Mouse (Mus musculus) brain, adult 2 months (tissue): ENCODE data around the gene Enpp6.

Experiments
- DNase-seq: peaks from one replicate; pipeline ENCODE4 v3.0.0; 2011; ENCODE audit warnings: low read depth, low spot score

Gene Enpp6

DNA sequence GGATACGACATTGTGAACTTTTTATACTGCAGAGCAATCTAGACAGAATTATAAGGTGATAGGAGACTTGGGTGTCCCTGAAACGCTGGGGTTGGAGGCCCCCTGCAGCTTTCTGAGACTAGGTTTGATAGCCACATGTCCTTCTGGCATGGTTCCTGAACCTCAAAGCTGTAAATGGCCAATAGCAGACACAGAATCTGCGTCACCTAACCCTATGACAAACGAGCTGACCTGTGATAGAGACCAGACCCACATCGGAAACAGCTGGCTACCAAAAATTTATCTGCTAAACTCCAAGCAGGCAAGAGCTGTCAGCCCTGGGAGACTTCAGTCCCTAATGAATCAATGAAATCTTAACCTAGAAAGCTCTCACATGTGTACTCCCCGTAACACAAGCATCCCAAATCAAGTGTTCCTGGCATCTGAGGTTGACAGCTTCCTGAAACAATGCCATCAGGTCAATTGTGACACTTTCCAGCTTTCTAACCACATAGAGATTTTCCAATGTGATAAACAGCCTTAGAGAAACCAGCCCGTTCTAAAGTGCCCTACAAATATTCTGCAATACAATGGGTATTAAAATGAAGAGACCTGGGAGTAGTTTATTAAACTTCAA, 74.5 kb downstream of the Enpp6 start:
- DNase-seq = no peak

DNA sequence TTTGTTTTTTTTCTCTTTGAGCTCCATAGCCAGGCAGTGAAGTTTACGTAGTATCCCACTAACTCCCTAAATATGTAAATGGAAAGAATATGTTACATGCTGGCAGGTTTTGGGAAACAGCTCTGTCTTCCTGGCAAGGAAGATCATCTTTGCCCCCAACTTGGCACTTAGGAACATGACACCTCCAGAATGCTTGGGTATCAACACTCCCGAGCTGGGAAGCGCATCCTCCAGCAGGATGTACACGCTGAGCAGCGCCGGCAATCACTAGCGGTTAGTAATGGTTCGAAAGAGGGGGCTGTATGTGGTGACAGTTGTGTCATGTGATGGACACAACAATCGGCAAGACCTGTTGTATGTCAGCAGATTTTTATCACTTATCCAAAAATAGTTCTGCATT, 80.4 kb downstream of the Enpp6 start:
- DNase-seq = peak; percentile 10

DNA sequence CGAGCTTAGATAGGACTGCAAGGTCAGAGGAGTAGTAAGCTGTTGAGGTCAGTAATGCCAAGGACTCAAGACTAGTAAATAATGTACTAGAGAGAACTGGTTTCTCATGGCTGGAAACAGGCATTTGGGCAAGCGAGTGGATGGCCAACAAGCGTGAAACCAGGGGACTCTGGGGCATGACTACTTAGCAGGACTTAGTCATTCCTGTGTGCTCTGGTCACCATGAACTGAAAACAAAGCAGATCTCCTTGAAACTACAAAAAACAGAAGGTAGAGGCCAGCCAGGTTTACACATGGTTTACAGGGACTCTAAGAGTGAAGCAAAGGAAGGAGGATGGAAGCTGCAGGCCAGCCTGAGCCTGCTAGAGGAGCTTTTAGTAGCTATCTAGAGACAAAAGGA, 82.9 kb downstream of the Enpp6 start:
- no peak for DNase-seq

DNA sequence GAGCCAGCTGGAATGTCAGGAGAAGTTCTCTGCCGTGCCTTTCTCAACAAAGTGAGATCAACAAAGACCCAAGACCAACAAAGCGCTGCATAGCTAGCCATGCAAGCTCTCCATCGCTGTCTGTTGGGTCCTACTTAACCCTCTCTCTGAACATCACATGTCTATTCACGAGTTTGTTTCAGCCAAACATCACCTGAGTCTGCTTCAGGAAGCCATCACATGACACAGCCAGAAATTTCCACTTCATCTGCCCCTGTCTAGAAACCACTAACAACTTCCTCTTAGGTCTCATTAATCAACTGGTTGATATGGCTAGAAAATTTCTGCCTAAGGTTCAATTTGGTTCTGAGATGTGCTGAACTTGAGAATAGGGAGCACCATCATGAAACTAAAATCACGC, 85.3 kb downstream of the Enpp6 start:
- DNase-seq = no peak

DNA sequence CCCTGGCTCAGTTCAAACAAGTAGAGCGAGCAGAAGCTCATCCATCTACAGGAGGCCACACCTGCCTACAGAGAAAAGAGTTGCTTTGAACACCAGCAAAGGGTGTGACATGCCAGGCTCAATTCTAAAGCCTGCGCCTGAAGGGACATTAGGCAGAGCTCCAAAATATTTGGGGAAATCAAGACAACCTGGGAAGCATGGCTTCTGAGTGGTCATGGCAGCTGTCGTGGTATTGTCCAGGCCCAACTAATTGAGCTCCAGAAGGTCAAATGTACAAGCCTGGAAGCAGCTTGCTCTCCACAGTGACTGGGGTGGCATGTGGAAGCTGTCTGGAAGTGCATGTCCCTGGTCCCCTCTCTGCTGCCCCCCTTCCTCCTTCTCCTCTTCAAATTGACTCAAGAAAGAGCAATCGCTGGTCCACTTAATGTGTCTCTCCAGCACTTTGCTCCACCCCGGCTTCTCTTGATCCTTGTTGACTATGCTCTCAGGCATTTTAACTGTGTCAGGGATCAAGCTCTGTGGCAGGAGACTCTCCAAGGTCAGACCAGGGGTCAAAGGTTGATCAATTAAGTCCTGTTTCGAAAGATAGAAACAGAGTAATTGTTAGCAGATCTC, 89.4 kb downstream of the Enpp6 start:
- no peak for DNase-seq

DNA sequence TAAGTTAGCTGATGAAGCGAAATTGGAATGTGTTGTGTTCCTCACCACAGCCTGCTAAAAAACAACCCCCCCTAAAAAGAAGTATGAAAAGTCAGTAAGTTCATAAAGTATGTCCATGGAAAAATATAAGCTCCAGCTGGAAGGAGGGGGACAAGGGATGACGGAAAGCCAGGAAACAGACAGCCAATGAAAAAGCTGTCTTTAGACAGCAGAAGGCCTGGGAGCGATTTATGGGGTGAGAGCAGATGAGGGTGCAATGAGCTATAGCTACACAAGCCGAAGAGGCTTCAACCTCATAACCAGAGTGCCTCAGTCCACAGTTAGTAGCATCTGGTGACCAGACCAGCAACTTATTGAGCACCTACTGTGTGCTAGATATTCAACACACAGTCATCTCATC, 93.3 kb downstream of the Enpp6 start:
- DNase-seq = no peak

DNA sequence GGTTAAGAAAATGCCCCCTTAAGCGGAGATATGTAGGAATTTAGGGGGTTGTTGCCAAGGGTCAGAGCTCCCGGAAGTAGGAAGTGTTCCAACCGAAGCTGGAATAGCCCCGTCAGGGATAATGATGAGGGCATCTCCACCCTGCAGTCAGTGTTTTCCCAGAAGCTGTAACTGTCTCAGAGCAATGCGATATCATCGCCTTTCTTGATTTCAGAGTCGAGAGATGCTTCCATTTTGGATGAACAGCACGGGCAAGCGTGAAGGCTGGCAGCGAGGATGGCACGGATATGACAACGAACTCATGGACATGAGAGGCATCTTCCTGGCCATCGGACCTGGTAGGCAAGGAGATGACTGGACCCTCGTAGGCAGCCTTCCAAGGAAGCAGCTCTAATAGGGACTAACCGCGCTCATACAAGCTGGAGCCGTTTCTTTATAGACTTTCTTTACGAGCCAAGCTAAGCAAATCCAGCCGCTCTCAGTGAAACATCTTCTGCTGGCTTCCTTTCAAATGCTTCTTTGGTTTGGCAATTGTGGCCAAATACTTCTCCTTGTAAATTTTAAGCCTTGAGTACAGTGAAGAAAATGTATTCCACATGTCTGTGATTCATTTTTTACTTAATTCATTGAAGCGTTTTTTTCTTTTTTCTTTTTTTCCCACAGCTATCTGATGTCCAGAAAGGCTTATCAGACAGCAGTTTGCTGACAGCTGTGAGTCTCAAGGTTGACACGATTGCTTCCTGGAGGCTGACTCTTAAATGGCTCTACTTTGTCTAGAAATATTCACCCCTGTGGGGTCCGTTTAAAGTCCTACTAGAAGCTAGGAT, 95.7 kb downstream of the Enpp6 start:
- DNase-seq = peak; percentile 44

DNA sequence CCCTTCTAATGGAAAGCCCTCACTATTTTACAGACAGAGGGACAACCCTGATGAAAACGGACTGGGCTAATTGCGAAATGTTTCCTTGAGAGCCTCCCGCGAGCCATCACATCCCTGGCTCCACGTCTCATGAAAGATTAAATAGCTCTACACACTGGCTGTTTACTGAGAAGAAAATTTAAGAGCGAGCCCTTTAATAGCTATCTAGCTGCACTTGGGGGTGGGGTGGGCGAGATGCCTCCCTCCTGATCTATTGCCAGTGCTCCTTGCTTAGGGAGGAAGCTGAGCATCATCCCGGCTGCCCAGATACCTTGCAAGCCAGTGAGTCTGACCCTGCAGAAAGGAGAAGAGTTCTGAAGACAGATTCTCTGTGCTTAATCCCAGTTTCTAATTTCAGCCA, 103.3 kb downstream of the Enpp6 start:
- DNase-seq = no peak

DNA sequence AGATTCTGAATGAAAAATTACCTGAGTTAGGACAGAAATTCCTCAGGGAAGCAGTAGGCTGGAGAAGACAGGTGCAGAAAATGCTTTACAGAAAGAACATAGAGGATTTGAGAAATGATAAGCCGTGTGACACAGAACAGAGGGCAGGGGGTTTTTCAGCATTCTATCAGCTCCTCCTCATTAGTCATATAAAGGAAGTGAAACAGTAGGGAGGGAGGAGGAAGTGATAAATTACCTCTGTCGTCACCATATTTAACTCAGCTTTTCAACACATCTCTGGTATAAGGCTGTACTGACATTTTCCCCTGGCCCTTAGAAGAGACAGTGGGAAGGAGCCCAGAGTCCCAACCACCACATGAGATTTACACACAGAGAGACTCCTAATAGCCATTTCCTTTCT, 118.9 kb downstream of the Enpp6 start:
- DNase-seq = no peak

DNA sequence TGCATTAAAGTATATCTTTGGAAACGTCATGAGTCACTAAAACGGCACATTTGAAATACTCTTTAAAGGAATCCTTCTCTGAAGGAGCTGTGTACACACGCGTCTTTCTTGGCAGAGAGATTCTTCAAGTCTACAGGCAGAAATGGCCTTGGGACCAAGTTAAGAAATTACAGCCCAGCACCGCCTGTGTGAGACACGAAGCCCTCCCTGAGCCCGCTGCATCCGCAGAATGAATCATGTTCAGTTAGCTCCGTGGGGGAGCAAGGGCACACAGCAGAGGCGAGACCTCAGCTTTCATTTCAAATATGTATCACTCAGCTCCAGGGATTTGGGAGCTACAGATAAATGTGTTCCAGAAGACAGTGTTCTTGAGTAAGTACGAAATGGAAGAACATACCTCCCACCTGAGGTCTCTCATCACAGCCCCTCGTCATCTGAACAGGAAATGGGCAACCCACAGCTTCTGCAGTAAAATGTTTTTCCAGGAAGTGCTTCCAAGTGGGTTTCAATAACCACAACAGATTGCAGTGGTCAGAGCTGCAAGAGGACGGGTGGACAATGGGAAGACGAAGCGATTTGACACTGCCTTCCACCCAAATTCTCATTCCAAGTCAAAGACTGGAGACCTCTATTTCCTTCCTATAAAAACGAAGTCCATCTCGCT, 127.6 kb downstream of the Enpp6 start:
- DNase-seq = peak; percentile 50

DNA sequence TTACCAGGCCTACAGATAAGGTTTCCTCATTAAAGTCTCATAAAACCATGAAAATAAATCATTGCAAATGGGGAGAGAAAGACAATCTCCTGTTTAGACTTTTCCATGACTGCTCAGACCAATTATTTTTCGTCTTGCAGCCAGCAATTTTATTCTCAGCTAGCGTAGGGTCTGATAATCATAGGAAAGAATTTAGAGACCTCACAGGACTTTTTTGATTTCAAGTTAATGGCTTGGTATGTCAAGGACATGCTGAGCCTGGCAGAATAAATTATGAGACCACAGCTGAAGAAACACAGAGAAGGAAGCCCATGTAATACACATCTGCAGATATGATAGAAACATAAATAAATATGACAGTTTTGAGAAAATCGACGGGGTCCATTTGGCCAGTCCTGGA, 130.6 kb downstream of the Enpp6 start:
- no peak for DNase-seq

DNA sequence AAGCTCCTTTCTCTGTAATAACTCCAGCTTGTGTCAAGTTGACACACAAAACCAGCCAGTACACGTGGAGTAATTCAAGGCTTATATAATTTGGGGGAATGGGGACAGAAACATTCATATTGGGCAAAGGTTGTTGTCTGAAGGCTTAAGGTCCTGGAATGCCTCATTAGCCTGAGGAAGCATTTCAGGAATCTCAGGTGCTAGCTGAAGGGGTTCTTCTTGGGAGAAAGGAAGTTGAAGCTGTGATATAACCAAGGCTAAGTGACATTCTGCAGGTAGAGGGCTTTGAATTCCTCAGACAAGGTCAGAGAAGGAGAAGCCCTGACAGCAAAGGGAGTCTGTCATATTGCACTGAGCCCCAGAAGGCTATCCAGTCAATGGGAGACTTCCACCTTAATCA, 133.2 kb downstream of the Enpp6 start:
- DNase-seq = no peak

DNA sequence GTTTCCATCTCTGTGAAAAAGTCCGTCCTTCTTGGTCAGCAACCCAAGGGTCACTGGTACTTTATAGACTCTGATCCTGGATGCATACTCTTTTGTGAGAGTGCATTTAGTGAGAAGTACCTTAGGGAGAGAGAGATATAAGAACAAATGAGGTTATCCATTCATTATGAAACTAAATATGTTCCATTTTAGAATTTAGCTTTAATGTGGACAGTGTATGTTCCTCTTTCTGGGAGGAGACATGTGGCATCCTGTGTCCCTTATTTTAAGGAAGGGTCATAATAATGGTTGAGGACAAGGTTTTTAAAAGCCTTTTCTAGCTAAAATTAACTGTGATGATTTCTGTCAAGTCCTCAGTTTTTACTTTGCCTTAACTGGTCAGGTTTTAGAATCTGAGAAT, 142.2 kb downstream of the Enpp6 start:
- DNase-seq = no peak

DNA sequence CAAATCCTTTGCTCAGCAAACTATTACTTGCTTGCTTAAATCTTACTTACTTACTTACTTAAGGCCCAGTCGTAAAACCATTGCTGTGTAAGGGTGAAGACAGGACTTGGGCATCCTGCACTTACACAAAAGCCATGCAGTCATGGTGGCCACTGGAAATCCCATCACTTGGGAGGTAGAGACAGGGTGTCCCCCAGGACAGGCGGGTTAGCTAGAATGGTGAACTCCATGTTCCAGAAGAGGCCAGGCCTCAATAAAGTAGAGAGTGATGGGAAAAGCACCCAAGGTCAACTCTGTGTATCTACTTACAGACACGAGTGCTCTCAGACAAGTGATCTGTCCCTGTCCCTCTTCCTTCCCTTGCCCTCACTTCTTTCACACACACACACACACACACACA, 146.7 kb downstream of the Enpp6 start:
- no peak for DNase-seq

DNA sequence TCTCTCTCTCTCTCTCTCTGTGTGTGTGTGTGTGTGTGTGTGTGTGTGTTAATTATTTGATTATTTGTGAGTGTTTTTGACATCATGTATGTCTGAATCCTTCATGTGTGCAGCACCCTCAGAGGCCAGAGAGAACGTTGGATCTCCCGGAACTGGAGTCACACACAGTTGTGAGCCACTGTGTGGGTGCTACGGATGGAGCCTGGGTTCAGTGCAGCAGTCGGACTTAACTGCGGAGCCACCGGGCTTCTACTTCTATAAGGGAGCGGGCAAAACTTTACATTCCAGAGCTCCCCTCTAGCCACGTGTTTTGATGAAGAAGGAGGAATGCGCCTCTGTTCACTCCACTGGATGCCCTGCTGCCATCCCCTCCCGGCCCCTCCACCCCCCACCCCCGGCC, 148.0 kb downstream of the Enpp6 start:
- DNase-seq = no peak

DNA sequence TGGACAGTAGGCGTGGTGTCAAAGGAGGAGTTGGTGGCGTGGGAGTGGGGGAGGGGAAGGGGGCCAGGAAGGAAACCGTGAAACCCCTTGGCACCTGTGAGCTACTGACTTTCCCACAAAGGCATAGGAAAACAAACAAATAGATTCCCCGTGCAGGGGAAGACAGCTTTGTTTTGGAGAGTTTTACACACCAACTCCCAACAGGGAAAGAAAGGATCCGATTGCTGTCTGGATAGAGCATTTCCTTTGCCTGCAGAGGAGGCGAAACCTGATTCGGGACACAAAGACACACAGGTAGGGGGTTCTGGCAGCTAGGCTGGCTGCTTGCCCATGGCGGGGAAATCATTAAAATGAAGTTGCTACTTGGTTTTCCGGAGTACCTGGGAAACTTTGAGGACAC, 148.9 kb downstream of the Enpp6 start:
- no peak for DNase-seq

DNA sequence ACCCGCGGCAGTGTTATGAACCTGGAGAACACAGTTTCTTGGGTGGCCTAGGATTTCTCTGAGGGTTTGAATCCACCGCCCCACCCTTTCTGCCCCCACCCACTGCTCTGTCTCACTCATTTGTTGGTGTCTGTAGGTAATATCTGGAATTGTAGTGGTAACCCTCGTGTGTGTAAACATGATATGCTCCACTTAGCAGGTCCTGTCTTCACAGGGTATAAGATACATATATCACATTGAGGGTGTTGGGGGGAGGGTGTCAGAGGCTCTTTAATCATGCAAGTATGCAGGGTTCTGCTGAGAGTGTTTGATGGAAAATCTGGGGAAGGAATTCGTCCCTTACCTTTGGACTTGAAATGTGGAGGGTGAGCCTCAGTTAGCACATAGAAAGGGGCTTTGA, 149.4 kb downstream of the Enpp6 start:
- no peak for DNase-seq

DNA sequence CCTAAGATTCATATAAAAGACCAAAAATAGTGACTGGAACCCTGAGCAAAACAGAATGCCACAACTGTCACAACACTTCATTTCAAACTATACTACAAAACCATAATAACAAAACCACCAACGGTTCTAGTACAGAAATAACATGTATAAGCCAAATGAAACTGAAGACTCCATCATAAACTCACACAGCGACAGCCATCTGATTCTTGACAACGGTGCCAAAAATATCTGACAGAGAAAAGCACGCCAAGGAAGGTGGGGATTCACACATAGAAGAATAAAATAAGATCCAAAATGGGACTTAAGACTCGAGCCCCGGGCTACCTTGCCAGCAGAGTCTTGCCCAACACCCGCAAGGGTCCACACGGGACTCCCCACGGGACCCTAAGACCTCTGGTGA, 158.6 kb downstream of the Enpp6 start:
- peak; percentile 56 for DNase-seq
